Comparison of ENCODE assay signal across 8 mouse cellular contexts in genomic region chr1:172500451-172501370, GRCm38 (mm10). TPM values are rescaled to one million over a fixed set of nuclear protein-coding genes. Genes with fewer than 3 reads are reported as not detected.
DNase-seq lines count a peak whose midpoint lies in the region; ATAC-seq lines count a peak whose summit lies in the region.

No protein-coding gene starts in this region.

- no peaks in the 10 kb centered on the region for H3K9me3 ChIP-seq in liver, embryonic 16.5 days (replicated peaks; ENCODE audit: control insufficient read depth, low read length)
- no peaks in the 10 kb centered on the region for H3K9me3 ChIP-seq in neural tube, embryonic 11.5 days (ENCODE audit: control insufficient read depth, low read length)

- peak; percentile 33 for ATAC-seq in inflammation-experienced regulatory T-cells, adult 6 months
- peak; percentile 62 for ATAC-seq in liver, embryonic 16.5 days (ENCODE audit: low read depth)
- ATAC-seq in neural tube, embryonic 11.5 days (ENCODE audit: insufficient read depth, low FRiP score, low TSS enrichment), result peak; percentile 19; the same call in 1 of the 2 replicates

- H3K4me2 ChIP-seq in liver, embryonic 16.5 days (ENCODE audit: low read depth, low read length), result peak overlapping the region; percentile 64
- peak overlapping the region; percentile 63 for H3K4me2 ChIP-seq in neural tube, embryonic 11.5 days (ENCODE audit: low read depth)

- peak overlapping the region; percentile 77 for H3K27ac ChIP-seq in liver, embryonic 16.5 days (ENCODE audit: low read length)
- H3K27ac ChIP-seq in neural tube, embryonic 11.5 days (ENCODE audit: low read depth, low read length), result 0 out of 2 replicates have a peak overlapping the region, but pooled peaks have one; percentile 20

- H3K4me1 ChIP-seq in liver, embryonic 16.5 days (ENCODE audit: control insufficient read depth, low read depth, low read length), result peaks cover 27% of the 10 kb centered on the region
- H3K4me1 ChIP-seq in neural tube, embryonic 11.5 days (ENCODE audit: control insufficient read depth, insufficient read depth, low read length), result peaks cover 27% of the 10 kb centered on the region

- peaks cover 6% of the 10 kb centered on the region for H3K36me3 ChIP-seq in liver, embryonic 16.5 days (ENCODE audit: control insufficient read depth, insufficient read depth)
- peaks cover 8% of the 10 kb centered on the region; the same call in 1 of the 2 replicates for H3K36me3 ChIP-seq in neural tube, embryonic 11.5 days (ENCODE audit: control insufficient read depth, insufficient read depth, low read length)

- under 1% methylated on average over 56 of the region's 56 CpGs for WGBS in liver, embryonic 16.5 days (ENCODE audit: insufficient replicate concordance)
- under 1% methylated on average over 51 of the region's 56 CpGs for WGBS in neural tube, embryonic 11.5 days

- H3K27me3 ChIP-seq in liver, embryonic 16.5 days (ENCODE audit: control insufficient read depth, insufficient read depth, low read depth, low read length), result peaks cover 4% of the 10 kb centered on the region
- peaks cover 10% of the 10 kb centered on the region; the same call in 1 of the 2 replicates for H3K27me3 ChIP-seq in neural tube, embryonic 11.5 days (ENCODE audit: control insufficient read depth, insufficient read depth, low read length)

- peak overlapping the region; percentile 67 for H3K4me3 ChIP-seq in liver, embryonic 16.5 days (ENCODE audit: low read depth, low read length)
- peak overlapping the region; percentile 42 for H3K4me3 ChIP-seq in neural tube, embryonic 11.5 days (ENCODE audit: low read depth, low read length)

- peak overlapping the region; percentile 60 for H3K9ac ChIP-seq in liver, embryonic 16.5 days (ENCODE audit: low read depth, low read length)
- H3K9ac ChIP-seq in neural tube, embryonic 11.5 days (ENCODE audit: low read length), result peak overlapping the region; percentile 57

- DNase-seq in ES-CJ7 (ENCODE audit: low read depth, low spot score), result peak; percentile 55
- DNase-seq in adrenal gland, postnatal 25 days, result peak; percentile 80
- peak; percentile 79 for DNase-seq in gastrocnemius, postnatal 25 days
- DNase-seq in neural tube, embryonic 11.5 days (ENCODE audit: low spot score), result peak; percentile 41
- DNase-seq in right cerebral cortex, postnatal 25 days, result no peak
- DNase-seq in layer of hippocampus, adult 9-11 months, result no peak

RNA-seq across cellular contexts. Expression of gene Tagln2, which starts 0.9 kb away (rescaled TPM):
- 80.7 and 88.8 TPM in 2 replicates for total RNA-seq in adrenal gland, postnatal 25 days (2021)
- 10 to 100 TPM; 24.8 to 33.7 TPM for total RNA-seq in gastrocnemius, postnatal 25 days (2021)
- 100 to 1,000 TPM; 260 to 650 (median 280) TPM for polyA plus RNA-seq in inflammation-experienced regulatory T-cells, adult 6 months (2017; shearing (Covaris generic))
- 112 and 113 TPM in 2 replicates for polyA plus RNA-seq in liver, embryonic 16.5 days (2015; fragmentation: Nextera tagmentation; extraction: Ambion mirVana)
- 79.8 and 93.6 TPM in 2 replicates for polyA plus RNA-seq in neural tube, embryonic 11.5 days (2014; fragmentation: Nextera tagmentation; extraction: Ambion mirVana)

RNA-seq across cellular contexts. Expression of gene Igsf9, which starts 19.1 kb away (rescaled TPM):
- total RNA-seq in adrenal gland, postnatal 25 days (2021), result 2.9 and 3.6 TPM in 2 replicates
- under 1 TPM in 1 of 2 experiments, not detected in 1; 0.19 TPM for total RNA-seq in gastrocnemius, postnatal 25 days (2021)
- 1 to 10 TPM in 1 of 3 experiments, under 1 TPM in 1, not detected in 1; 0.50 to 1.4 TPM for polyA plus RNA-seq in inflammation-experienced regulatory T-cells, adult 6 months (2017; shearing (Covaris generic))
- 0.81 and 2.5 TPM in 2 replicates for polyA plus RNA-seq in liver, embryonic 16.5 days (2015; fragmentation: Nextera tagmentation; extraction: Ambion mirVana)
- polyA plus RNA-seq in neural tube, embryonic 11.5 days (2014; fragmentation: Nextera tagmentation; extraction: Ambion mirVana), result 45.9 and 59.3 TPM in 2 replicates

RNA-seq across cellular contexts. Expression of gene Cfap45, which starts 19.9 kb away (rescaled TPM):
- total RNA-seq in adrenal gland, postnatal 25 days (2021), result 1.3 TPM in 1 of 2 replicates, not detected in the other
- not detected for total RNA-seq in gastrocnemius, postnatal 25 days (2021)
- polyA plus RNA-seq in inflammation-experienced regulatory T-cells, adult 6 months (2017; shearing (Covaris generic)), result 1 to 10 TPM in 2 of 3 experiments, under 1 TPM in 1; 0.43 to 1.5 (median 1.2) TPM
- 0.21 and 0.40 TPM in 2 replicates for polyA plus RNA-seq in liver, embryonic 16.5 days (2015; fragmentation: Nextera tagmentation; extraction: Ambion mirVana)
- 1.7 and 2.5 TPM in 2 replicates for polyA plus RNA-seq in neural tube, embryonic 11.5 days (2014; fragmentation: Nextera tagmentation; extraction: Ambion mirVana)

RNA-seq across cellular contexts. Expression of gene Slamf9, which starts 25.6 kb away (rescaled TPM):
- 1.9 and 3.4 TPM in 2 replicates for total RNA-seq in adrenal gland, postnatal 25 days (2021)
- under 1 TPM; 0.20 to 0.35 TPM for total RNA-seq in gastrocnemius, postnatal 25 days (2021)
- under 1 TPM in 2 of 3 experiments, not detected in 1; 0.36 to 0.61 TPM for polyA plus RNA-seq in inflammation-experienced regulatory T-cells, adult 6 months (2017; shearing (Covaris generic))
- polyA plus RNA-seq in liver, embryonic 16.5 days (2015; fragmentation: Nextera tagmentation; extraction: Ambion mirVana), result 1.0 and 1.1 TPM in 2 replicates
- 0.17 TPM in 1 of 2 replicates, not detected in the other for polyA plus RNA-seq in neural tube, embryonic 11.5 days (2014; fragmentation: Nextera tagmentation; extraction: Ambion mirVana)

RNA-seq across cellular contexts. Expression of gene Vsig8, which starts 55.0 kb away (rescaled TPM):
- total RNA-seq in adrenal gland, postnatal 25 days (2021), result 0.33 TPM in 1 of 2 replicates, not detected in the other
- not detected for total RNA-seq in gastrocnemius, postnatal 25 days (2021)
- not detected for polyA plus RNA-seq in inflammation-experienced regulatory T-cells, adult 6 months (2017; shearing (Covaris generic))
- 0.05 TPM in 1 of 2 replicates, not detected in the other for polyA plus RNA-seq in liver, embryonic 16.5 days (2015; fragmentation: Nextera tagmentation; extraction: Ambion mirVana)
- 0.15 TPM in 1 of 2 replicates, not detected in the other for polyA plus RNA-seq in neural tube, embryonic 11.5 days (2014; fragmentation: Nextera tagmentation; extraction: Ambion mirVana)

Comparison
In these comparisons a context has a peak if more than half of its experiments do, and no peak if none do; other contexts are left out.
1. DNase-seq: peak in ES-CJ7 (single experiment), adrenal gland, postnatal 25 days (single experiment), gastrocnemius, postnatal 25 days (single experiment) and neural tube, embryonic 11.5 days (single experiment); none in right cerebral cortex, postnatal 25 days (single experiment) and layer of hippocampus, adult 9-11 months (single experiment).
2. RNA of gene Igsf9, which starts 19.1 kb away (polyA plus RNA-seq): 45.9 to 59.3 TPM in neural tube, embryonic 11.5 days; 0.81 to 2.5 TPM in liver, embryonic 16.5 days and 0.50 to 1.4 TPM in inflammation-experienced regulatory T-cells, adult 6 months; every median in the first group is over 10 times any median in the second.
3. Peak in every context shown above with its lines, with median percentiles within 50 percentile points of each other: ATAC-seq.